Mouse (Mus musculus) layer of hippocampus, adult 2 months (tissue): ENCODE data around the gene 4933407L21Rik. TPM values are rescaled to one million over a fixed set of nuclear protein-coding genes. Genes with fewer than 3 reads are reported as not detected.

Experiments
- DNase-seq, 2 experiments: peaks; one replicate each; pipeline ENCODE4 v3.0.0; 2022; ENCODE audit warnings: low spot score in 2 of 2
- H3K27ac ChIP-seq: fragments of 200-600 bp; 2 replicates; pipeline ENCODE4 v1.8.1; 2022
- H3K4me3 ChIP-seq: fragments of 200-600 bp; 2 replicates; pipeline ENCODE4 v1.8.1; 2022; ENCODE audit warnings: mild to moderate bottlenecking
- CTCF ChIP-seq: fragments of 200-600 bp; conservative IDR thresholded peaks from 2 replicates; pipeline ENCODE4 v1.8.1; 2022; ENCODE audit warnings: antibody characterized with exemption, mild to moderate bottlenecking, moderate library complexity
- total RNA-seq, 2 experiments: library from RNA; stranded (reverse); gene quantifications; 2 replicates each; pipeline ENCODE4 v1.2.3; 2021

4933407L21Rik gene
- total RNA-seq, 2 experiments from 2014 or later: 3.3 to 3.6 TPM

- Histone ChIP-seq H3K27ac (peak overlapping the region; percentile 92), H3K4me3 (peak overlapping the region; percentile 17; the same call in 1 of the 2 replicates)
- no peak for TF ChIP-seq CTCF
- DNase-seq: no peak
Observed at GRCm38 (mm10) chr1:85900521-85901333, 27.6 kb upstream of the 4933407L21Rik start.

GRCm38 (mm10) chr1:85901516-85902107 is 26.7 kb upstream of the 4933407L21Rik start:
- H3K27ac ChIP-seq: peak overlapping the region; percentile 92
- no peak for TF ChIP-seq CTCF
- no peak for DNase-seq
- H3K4me3 ChIP-seq: peak overlapping the region; percentile 8; the same call in 1 of the 2 replicates

- peak overlapping the region; percentile 92 for H3K27ac ChIP-seq
- TF ChIP-seq CTCF: no peak
- H3K4me3 ChIP-seq: no peak overlapping the region
- no peak for DNase-seq
Observed at GRCm38 (mm10) chr1:85902108-85902561, 26.1 kb upstream of the 4933407L21Rik start.

GRCm38 (mm10) chr1:85906892-85907291 is 21.4 kb upstream of the 4933407L21Rik start:
- no peak overlapping the region for H3K27ac ChIP-seq
- H3K4me3 ChIP-seq: no peak overlapping the region
- no peak for DNase-seq
- TF ChIP-seq CTCF: no peak

GRCm38 (mm10) chr1:85908754-85909590 is 19.3 kb upstream of the 4933407L21Rik start:
- no peak for DNase-seq
- Histone ChIP-seq H3K4me3 (no peak overlapping the region), H3K27ac (peak overlapping the region; percentile 61; the same call in 1 of the 2 replicates)
- no peak for TF ChIP-seq CTCF

GRCm38 (mm10) chr1:85913078-85913755 is 15.1 kb upstream of the 4933407L21Rik start:
- no peak for DNase-seq
- TF ChIP-seq CTCF: no peak

GRCm38 (mm10) chr1:85915890-85916289 is 12.4 kb upstream of the 4933407L21Rik start:
- DNase-seq: no peak
- TF ChIP-seq CTCF: no peak
- Histone ChIP-seq H3K4me3 (no peak overlapping the region), H3K27ac (no peak overlapping the region)

More at GRCm38 (mm10) chr1:85913078-85913755, 15.1 kb upstream of the 4933407L21Rik start:
- H3K27ac ChIP-seq: no peak overlapping the region
- no peak overlapping the region for H3K4me3 ChIP-seq

GRCm38 (mm10) chr1:85916830-85917450 is 11.3 kb upstream of the 4933407L21Rik start:
- DNase-seq: peak in 1 of 2 experiments; percentile 82
- Histone ChIP-seq H3K27ac (peak overlapping the region; percentile 82), H3K4me3 (no peak overlapping the region)
- TF ChIP-seq CTCF: no peak

GRCm38 (mm10) chr1:85919621-85920020 is 8.7 kb upstream of the 4933407L21Rik start:
- no peak for DNase-seq
- H3K4me3 ChIP-seq: no peak overlapping the region
- no peak for TF ChIP-seq CTCF
- no peak overlapping the region for H3K27ac ChIP-seq

GRCm38 (mm10) chr1:85921725-85922124 is 6.6 kb upstream of the 4933407L21Rik start:
- TF ChIP-seq CTCF: no peak

GRCm38 (mm10) chr1:85922127-85922864 is 6.0 kb upstream of the 4933407L21Rik start:
- H3K27ac ChIP-seq: peak overlapping the region; percentile 75
- TF ChIP-seq CTCF: no peak
- DNase-seq: no peak
- H3K4me3 ChIP-seq: no peak overlapping the region

More at GRCm38 (mm10) chr1:85921725-85922124, 6.6 kb upstream of the 4933407L21Rik start:
- H3K27ac ChIP-seq: peak overlapping the region; percentile 75
- H3K4me3 ChIP-seq: no peak overlapping the region
- DNase-seq: peak in 1 of 2 experiments; percentile 55
